Mouse (Mus musculus): ENCODE data around the gene Vpreb1. TPM values are rescaled to one million over a fixed set of nuclear protein-coding genes. Genes with fewer than 3 reads are reported as not detected.

Vpreb1 gene
- total RNA-seq, 1 experiment: 4.0 TPM

DNA sequence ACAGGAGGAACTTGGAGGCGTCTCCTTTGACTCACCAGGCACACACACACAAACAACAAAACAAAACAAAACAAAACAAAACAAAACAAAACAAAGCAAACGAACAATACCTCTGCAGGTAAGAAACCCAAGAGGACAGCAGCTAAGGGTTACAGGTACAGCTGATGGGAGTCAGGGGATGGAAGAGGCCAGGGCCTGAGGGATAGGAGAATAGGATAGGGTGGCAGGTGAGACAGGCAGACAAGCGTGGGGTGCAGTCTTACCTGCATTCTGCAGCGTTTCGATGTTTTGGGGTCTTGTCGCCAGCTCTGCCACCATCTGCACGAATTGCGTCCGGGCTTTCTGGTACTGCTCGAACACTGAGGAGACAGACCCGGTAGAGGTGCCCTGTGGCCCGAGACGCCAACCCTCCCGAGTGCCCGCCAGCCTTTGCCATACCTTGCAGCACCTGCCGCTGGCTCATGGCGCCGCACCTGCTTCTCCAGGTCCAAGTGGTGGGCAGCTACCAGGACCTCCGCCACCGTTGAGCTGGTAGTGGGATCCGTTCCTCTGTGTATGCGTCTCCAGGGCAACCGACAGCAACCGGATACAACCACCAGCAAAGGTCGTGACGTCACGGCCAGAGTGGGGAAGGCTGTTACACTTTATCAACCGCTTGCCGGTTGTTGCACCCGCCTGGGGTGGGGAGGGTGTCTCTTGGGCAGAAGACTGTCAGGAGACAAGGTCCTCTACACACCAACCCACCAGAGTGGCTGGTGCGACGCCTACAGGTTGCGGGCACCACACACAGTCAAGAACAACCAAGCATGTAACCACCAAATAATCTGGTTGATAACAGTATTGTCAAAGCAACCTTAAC lies 41.7 kb downstream of the Vpreb1 start, which contains the start of gene Spag6l:
Spag6l (minus strand) TSS at position 700 of the 859 bp plus-strand sequence.
- no peak for TF ChIP-seq CHD2 (IDR thresholded peaks at IDR 0.05; ENCODE audit: low read depth, low read length)
- TF ChIP-seq ZC3H11A (IDR thresholded peaks at IDR 0.05; ENCODE audit: borderline replicate concordance, low read depth, low read length): peak; percentile 33; the same call in 1 of the 2 replicates
- peak within 1 kb of the TSS; percentile 58 to 60 for H3K4me3 ChIP-seq (ENCODE audit: insufficient read depth in 1 of 2, low read depth in 1 of 2, low read length in 2 of 2, poor library complexity in 1 of 2, severe bottlenecking in 1 of 2)
- DNase-seq (ENCODE audit: low read depth, low spot score): peak; percentile 59
- H3K9me3 ChIP-seq (ENCODE audit: control insufficient read depth, insufficient read depth, low read depth, low read length): no peaks in the 10 kb centered on the region
- peaks cover 3 to 7% of the 10 kb centered on the region in 2 experiments; a peak in 3 of 4 replicates for H3K4me1 ChIP-seq (ENCODE audit: control insufficient read depth in 2 of 2, insufficient read depth in 2 of 2, low read length in 2 of 2, poor library complexity in 1 of 2)
- H3K9ac ChIP-seq (ENCODE audit: insufficient read depth, low read depth, low read length, poor library complexity, severe bottlenecking): peak within 1 kb of the TSS; percentile 27; the same call in 1 of the 2 replicates
- H3K36me3 ChIP-seq (ENCODE audit: control insufficient read depth, insufficient read depth, low read length, poor library complexity, severe bottlenecking): no peaks in the 10 kb centered on the region
- H3K27ac ChIP-seq (ENCODE audit: insufficient read depth, low read depth, low read length, poor library complexity, severe bottlenecking): no peak within 1 kb of the TSS
- in situ Hi-C loops (cut with MboI; ENCODE audit: low sequenced_read_pairs in 2 of 2, unreplicated experiment in 2 of 2): no loop called here

DNA sequence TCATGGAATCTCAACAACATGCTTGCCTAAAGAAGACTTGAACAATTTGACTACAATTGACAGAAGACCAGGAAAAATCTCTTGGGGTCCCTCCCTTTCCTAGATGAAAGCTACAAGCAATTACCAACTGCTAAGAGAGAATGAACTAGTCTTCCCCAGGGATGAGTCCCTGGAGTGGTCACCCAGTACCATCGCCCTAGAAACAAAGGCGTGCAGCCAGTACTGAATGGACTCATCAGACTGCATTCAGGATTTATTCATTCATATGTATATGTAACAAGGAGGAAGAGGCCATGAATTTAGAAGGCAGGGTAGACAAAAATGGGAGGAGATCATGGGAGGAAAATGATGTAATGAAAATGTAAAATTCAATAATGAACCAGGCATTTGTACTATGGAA lies 44.4 kb downstream of the Vpreb1 start:
- H3K27ac ChIP-seq (ENCODE audit: insufficient read depth, low read depth, low read length, poor library complexity, severe bottlenecking): no peak overlapping the region
- no peaks in the 10 kb centered on the region for H3K36me3 ChIP-seq (ENCODE audit: control insufficient read depth, insufficient read depth, low read length, poor library complexity, severe bottlenecking)
- no peak overlapping the region for H3K4me3 ChIP-seq (ENCODE audit: insufficient read depth in 1 of 2, low read depth in 1 of 2, low read length in 2 of 2, poor library complexity in 1 of 2, severe bottlenecking in 1 of 2)
- no peak for TF ChIP-seq ZC3H11A (IDR thresholded peaks at IDR 0.05; ENCODE audit: borderline replicate concordance, low read depth, low read length)
- no peak for TF ChIP-seq CHD2 (IDR thresholded peaks at IDR 0.05; ENCODE audit: low read depth, low read length)
- no peak for TF ChIP-seq MAFK (IDR thresholded peaks at IDR 0.05; ENCODE audit: insufficient read depth, low read depth, low read length)
- TF ChIP-seq ZNF384 (IDR thresholded peaks at IDR 0.05; ENCODE audit: low read depth, low read length): no peak
- TF ChIP-seq HCFC1 (IDR thresholded peaks at IDR 0.05; ENCODE audit: borderline replicate concordance, insufficient read depth, low read length): no peak
- H3K4me1 ChIP-seq (ENCODE audit: control insufficient read depth in 2 of 2, insufficient read depth in 2 of 2, low read length in 2 of 2, poor library complexity in 1 of 2): peaks cover 3 to 7% of the 10 kb centered on the region in 2 experiments; a peak in 3 of 4 replicates
- in situ Hi-C loops (cut with MboI; ENCODE audit: low sequenced_read_pairs in 2 of 2, unreplicated experiment in 2 of 2): no loop called here
- no peaks in the 10 kb centered on the region for H3K9me3 ChIP-seq (ENCODE audit: control insufficient read depth, insufficient read depth, low read depth, low read length)
- DNase-seq (ENCODE audit: low read depth, low spot score): no peak
- H3K9ac ChIP-seq (ENCODE audit: insufficient read depth, low read depth, low read length, poor library complexity, severe bottlenecking): no peak overlapping the region

DNA sequence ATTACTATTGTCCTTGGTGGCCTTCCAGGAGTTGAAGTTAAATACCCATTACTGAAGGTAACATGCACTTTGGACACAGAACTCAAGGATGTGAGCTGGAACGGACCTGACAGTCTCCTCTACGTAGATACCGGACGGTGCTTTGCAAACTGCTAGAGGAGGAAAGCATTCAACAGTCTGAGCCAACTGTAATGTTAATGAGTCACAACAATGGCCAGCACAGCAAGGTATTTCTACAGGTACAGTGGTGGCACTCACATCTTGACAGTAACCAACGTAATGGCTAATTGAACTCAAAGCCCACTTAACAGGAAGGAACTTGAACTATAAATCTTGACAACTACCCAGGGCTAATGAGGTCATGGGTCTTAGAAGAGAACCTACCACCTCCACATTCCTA lies 45.2 kb downstream of the Vpreb1 start:
- in situ Hi-C loops (cut with MboI; ENCODE audit: low sequenced_read_pairs in 2 of 2, unreplicated experiment in 2 of 2): no loop called here
- H3K27ac ChIP-seq (ENCODE audit: insufficient read depth, low read depth, low read length, poor library complexity, severe bottlenecking): no peak overlapping the region; the same call in 1 of the 2 replicates

More for the DNA sequence above, 45.2 kb downstream of the Vpreb1 start:
- H3K4me3 ChIP-seq (ENCODE audit: insufficient read depth in 1 of 2, low read depth in 1 of 2, low read length in 2 of 2, poor library complexity in 1 of 2, severe bottlenecking in 1 of 2): no peak overlapping the region
- H3K4me1 ChIP-seq (ENCODE audit: control insufficient read depth in 2 of 2, insufficient read depth in 2 of 2, low read length in 2 of 2, poor library complexity in 1 of 2): peaks cover 3 to 7% of the 10 kb centered on the region in 2 experiments; a peak in 3 of 4 replicates
- no peaks in the 10 kb centered on the region for H3K36me3 ChIP-seq (ENCODE audit: control insufficient read depth, insufficient read depth, low read length, poor library complexity, severe bottlenecking)
- H3K9ac ChIP-seq (ENCODE audit: insufficient read depth, low read depth, low read length, poor library complexity, severe bottlenecking): no peak overlapping the region
- DNase-seq (ENCODE audit: low read depth, low spot score): no peak
- TF ChIP-seq ZNF384 (IDR thresholded peaks at IDR 0.05; ENCODE audit: low read depth, low read length): no peak
- TF ChIP-seq ZC3H11A (IDR thresholded peaks at IDR 0.05; ENCODE audit: borderline replicate concordance, low read depth, low read length): no peak
- TF ChIP-seq HCFC1 (IDR thresholded peaks at IDR 0.05; ENCODE audit: borderline replicate concordance, insufficient read depth, low read length): no peak
- H3K9me3 ChIP-seq (ENCODE audit: control insufficient read depth, insufficient read depth, low read depth, low read length): no peaks in the 10 kb centered on the region

Other genes starting within 250 kb of the Vpreb1 start
- 0.13 TPM in 1 of 2 replicates, not detected in the other for gene Olfr19, start 194.4 kb downstream of the Vpreb1 start, total RNA-seq (2012; rRNA removed)
- 0.49 and 1.0 TPM in 2 replicates for gene Spag6l, start 41.4 kb downstream of the Vpreb1 start, total RNA-seq (2012; rRNA removed)
- 1.5 and 2.4 TPM in 2 replicates for gene Igll1, start 6.9 kb downstream of the Vpreb1 start, total RNA-seq (2012; rRNA removed)
- 140 and 194 TPM in 2 replicates for gene Top3b, start 107 bp downstream of the Vpreb1 start, total RNA-seq (2012; rRNA removed)
- gene Ppm1f, start 25.6 kb upstream of the Vpreb1 start, total RNA-seq (2012; rRNA removed): 32.8 and 38.2 TPM in 2 replicates
- gene Mapk1, start 112.5 kb upstream of the Vpreb1 start, total RNA-seq (2012; rRNA removed): 100 and 136 TPM in 2 replicates
- 5.9 and 10.5 TPM in 2 replicates for gene Ypel1, start 198.9 kb upstream of the Vpreb1 start, total RNA-seq (2012; rRNA removed)
- gene Ppil2, start 240.4 kb upstream of the Vpreb1 start, total RNA-seq (2012; rRNA removed): 73.2 and 86.7 TPM in 2 replicates